Mouse (Mus musculus): Measurements from ENCODE around the gene Ffar1. TPM values are rescaled to one million over a fixed set of nuclear protein-coding genes. Genes with fewer than 3 reads are reported as not detected.

Gene Ffar1
- total RNA-seq, 2 experiments from 2014 or later: not detected

Other genes starting within 250 kb of the Ffar1 start
- gene Upk1a, start 248.7 kb downstream of the Ffar1 start, total RNA-seq (2021): under 1 TPM; 0.16 to 0.29 TPM
- 1,000 to 10,000 TPM; 1,178 to 1,379 TPM for gene Cox6b1, start 235.4 kb downstream of the Ffar1 start, total RNA-seq (2021)
- not detected for gene Etv2, start 225.7 kb downstream of the Ffar1 start, total RNA-seq (2021)
- gene Rbm42, start 211.2 kb downstream of the Ffar1 start, total RNA-seq (2021): 10 to 100 TPM; 42.4 to 44.4 TPM
- gene Haus5, start 196.6 kb downstream of the Ffar1 start, total RNA-seq (2021): 1 to 10 TPM; 3.7 to 5.7 TPM
- gene Pmis2, start 190.0 kb downstream of the Ffar1 start, total RNA-seq (2021): 1 to 10 TPM; 1.3 to 1.5 TPM
- gene 2200002J24Rik, start 162.6 kb downstream of the Ffar1 start, total RNA-seq (2021): not detected
- not detected for gene Atp4a, start 149.4 kb downstream of the Ffar1 start, total RNA-seq (2021)
- 100 to 1,000 TPM; 166 to 178 TPM for gene Tmem147, start 132.0 kb downstream of the Ffar1 start, total RNA-seq (2021)
- not detected for gene Gapdhs, start 117.9 kb downstream of the Ffar1 start, total RNA-seq (2021)
- 1 to 10 TPM; 3.5 to 5.8 TPM for gene Sbsn, start 110.1 kb downstream of the Ffar1 start, total RNA-seq (2021)
- gene Dmkn, start 97.8 kb downstream of the Ffar1 start, total RNA-seq (2021): under 1 TPM in 1 of 2 experiments, not detected in 1; 0.33 TPM
- gene Krtdap, start 73.7 kb downstream of the Ffar1 start, total RNA-seq (2021): 1 to 10 TPM; 3.4 to 6.0 TPM
- 1 to 10 TPM in 1 of 2 experiments, under 1 TPM in 1; 0.56 to 1.2 TPM for gene Ffar2, start 37.8 kb downstream of the Ffar1 start, total RNA-seq (2021)
- gene Ffar3, start 5.4 kb downstream of the Ffar1 start, total RNA-seq (2021): not detected
- 1 to 10 TPM in 1 of 2 experiments, not detected in 1; 2.3 TPM for gene Cd22, start 18.8 kb upstream of the Ffar1 start, total RNA-seq (2021)
- 10 to 100 TPM in 1 of 2 experiments, 1 to 10 TPM in 1; 8.4 to 10.4 TPM for gene Mag, start 53.3 kb upstream of the Ffar1 start, total RNA-seq (2021)
- not detected for gene Hamp2, start 63.1 kb upstream of the Ffar1 start, total RNA-seq (2021)
- not detected for gene Hamp, start 82.5 kb upstream of the Ffar1 start, total RNA-seq (2021)
- gene Usf2, start 95.2 kb upstream of the Ffar1 start, total RNA-seq (2021): 10 to 100 TPM; 76.7 to 78.9 TPM
- under 1 TPM; 0.49 to 0.72 TPM for gene Lsr, start 111.9 kb upstream of the Ffar1 start, total RNA-seq (2021)
- gene Fam187b, start 112.2 kb upstream of the Ffar1 start, total RNA-seq (2021): under 1 TPM in 1 of 2 experiments, not detected in 1; 0.18 TPM
- 10 to 100 TPM; 10.1 to 21.5 TPM for gene Fxyd5, start 180.9 kb upstream of the Ffar1 start, total RNA-seq (2021)
- 1 to 10 TPM; 2.4 to 2.6 TPM for gene Fxyd7, start 189.9 kb upstream of the Ffar1 start, total RNA-seq (2021)
- gene Fxyd1, start 195.6 kb upstream of the Ffar1 start, total RNA-seq (2021): 1,000 to 10,000 TPM; 1,112 to 1,150 TPM
- gene Lgi4, start 197.8 kb upstream of the Ffar1 start, total RNA-seq (2021): 1 to 10 TPM; 8.4 to 9.9 TPM
- 1 to 10 TPM; 2.9 TPM for gene Fxyd3, start 215.1 kb upstream of the Ffar1 start, total RNA-seq (2021)